Mouse (Mus musculus): ENCODE results near the gene Gm14698.
"Not testable (repeated sequence)": the region's sequence is repeated elsewhere in the genome, so short reads cannot be mapped to it uniquely, and the experiment has no call there.

The Gm14698 gene

DNA sequence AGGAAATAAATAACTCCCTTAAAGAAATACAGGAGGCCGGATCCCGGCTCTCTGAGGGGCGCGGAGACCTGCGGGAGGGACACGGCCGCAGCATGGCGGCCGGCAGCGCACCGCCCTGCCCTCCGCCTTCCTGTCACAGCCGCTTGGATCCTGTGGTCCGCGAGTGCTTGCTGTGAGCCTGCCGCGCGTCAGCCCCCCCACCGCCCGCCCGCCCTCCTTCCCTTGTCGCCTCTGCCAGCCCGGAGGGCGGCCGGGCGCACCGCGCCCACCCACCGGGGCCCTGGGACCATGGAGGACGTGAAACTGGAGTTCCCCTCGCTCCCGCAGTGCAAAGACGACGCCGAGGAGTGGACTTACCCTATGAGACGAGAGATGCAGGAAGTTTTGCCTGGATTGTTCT, at the start of gene Gm14698:
TSS of gene Gm14698 (plus strand) at position 35 of the 400 bp plus-strand sequence.
- not testable (repeated sequence) for DNase-seq (ENCODE audit: low read depth, low spot score)

DNA sequence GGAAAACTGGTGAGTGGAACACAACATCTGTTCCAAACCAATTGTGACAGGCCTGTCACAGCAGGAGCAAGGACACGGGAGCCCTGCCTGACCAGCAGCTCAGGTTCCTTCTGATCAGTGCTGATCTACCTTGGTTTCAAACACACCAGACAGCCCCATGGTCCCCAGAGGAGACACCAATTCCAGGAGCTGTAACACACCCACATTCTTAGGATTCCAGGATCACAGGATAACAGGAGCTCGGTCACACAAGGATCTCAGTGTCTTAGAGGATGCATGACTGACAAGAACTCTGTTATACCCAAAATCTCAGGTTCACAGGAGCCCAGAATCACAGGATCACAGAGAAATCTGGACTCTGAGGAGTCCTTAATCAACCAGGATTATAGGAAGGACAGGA, 444 bp upstream of the Gm14698 start:
- not testable (repeated sequence) for DNase-seq (ENCODE audit: low read depth, low spot score)

DNA sequence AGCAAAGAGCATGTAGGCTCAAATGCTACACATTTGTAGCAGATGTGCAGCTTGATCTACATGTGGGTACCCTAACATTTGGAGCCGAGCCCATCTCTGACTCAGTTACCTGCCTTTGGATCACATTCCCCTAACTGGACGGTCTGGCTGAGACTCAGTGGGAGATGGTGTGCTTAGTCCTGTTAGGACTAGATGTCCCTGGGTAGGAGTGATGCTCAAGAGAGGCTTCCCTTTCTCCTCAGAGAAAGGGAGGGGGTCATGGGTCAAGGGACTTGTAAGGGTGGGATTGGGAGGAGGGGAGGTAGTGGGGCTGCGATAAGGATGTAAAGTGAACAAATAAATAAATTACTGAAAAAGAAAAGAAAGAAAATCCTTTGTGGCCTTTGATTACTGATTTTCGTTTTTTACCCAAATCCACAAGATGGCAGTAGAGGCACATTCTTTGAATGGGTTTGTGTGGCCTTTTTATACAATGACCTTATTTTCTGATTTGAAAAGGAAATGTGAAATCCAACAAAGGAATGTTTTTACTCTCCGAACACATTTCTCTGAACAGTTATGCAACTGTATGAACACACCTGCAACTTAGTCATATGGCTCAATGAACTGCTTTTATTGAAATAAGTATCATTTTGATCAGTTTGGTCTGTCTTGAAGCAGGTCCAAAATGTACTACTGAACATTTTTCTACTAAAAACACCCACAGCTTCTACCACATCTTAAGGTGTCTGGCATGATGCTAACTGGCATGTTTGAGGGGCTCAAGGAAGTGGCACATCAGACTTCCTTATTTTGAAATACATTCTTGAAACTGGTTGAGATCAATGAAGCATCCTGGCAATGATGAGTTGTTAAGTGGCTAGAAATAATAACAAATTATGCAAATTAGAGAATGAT, 18.9 kb downstream of the Gm14698 start:
- DNase-seq (ENCODE audit: low read depth, low spot score): peak; percentile 8

DNA sequence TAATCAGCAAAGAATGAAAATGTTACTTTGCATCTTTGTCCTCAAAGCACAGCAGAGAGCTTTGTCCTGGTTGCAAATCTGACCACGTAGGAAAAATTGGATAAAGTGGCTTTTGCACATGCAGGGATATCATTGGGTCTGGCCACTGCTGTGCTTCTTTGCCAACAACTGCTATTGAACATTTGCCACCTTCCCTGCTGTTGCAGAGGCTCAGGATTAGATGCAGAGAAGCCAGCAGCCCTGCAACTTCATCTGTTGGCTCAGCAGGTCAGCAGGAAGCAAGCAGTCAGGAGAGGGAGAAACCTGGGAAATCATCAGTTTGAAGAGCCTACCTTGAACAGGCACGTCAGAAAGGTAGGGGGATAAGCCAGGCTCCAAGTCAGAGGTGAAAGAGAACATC, 44.3 kb downstream of the Gm14698 start:
- DNase-seq (ENCODE audit: low read depth, low spot score): no peak

All from retina, postnatal 7 days (tissue).